Mouse (Mus musculus) forebrain, embryonic 10.5 days (tissue): Measurements from ENCODE around the gene Klhl11. TPM values are rescaled to one million over a fixed set of nuclear protein-coding genes. Genes with fewer than 3 reads are reported as not detected.
A peak's percentile ranks its signal among the peaks of the same experiment; 100 is the strongest.

Source experiments
- DNase-seq: peaks from one replicate; pipeline ENCODE4 v3.0.0-alpha.2; 2017; ENCODE audit warnings: low spot score; ENCODE audit errors: extremely low spot score
- H3K27ac ChIP-seq: fragments of 300-500 bp; sonication (generic); 2 replicates; pipeline ENCODE4 v1.5.1; 2016; ENCODE audit warnings: mild to moderate bottlenecking
- H3K27me3 ChIP-seq: fragments of 300-500 bp; sonication (generic); 2 replicates; pipeline ENCODE4 v1.6.1; 2016; ENCODE audit warnings: mild to moderate bottlenecking; ENCODE audit not compliant: poor library complexity, severe bottlenecking
- H3K36me3 ChIP-seq: fragments of 300-500 bp; sonication (generic); replicated peaks from 2 replicates; pipeline ENCODE4 v1.6.1; 2016; ENCODE audit warnings: mild to moderate bottlenecking, moderate library complexity
- H3K4me1 ChIP-seq: fragments of 300-500 bp; sonication (generic); 2 replicates; pipeline ENCODE4 v1.6.1; 2016
- H3K4me3 ChIP-seq: fragments of 300-500 bp; sonication (generic); 2 replicates; pipeline ENCODE4 v1.5.1; 2016; ENCODE audit warnings: mild to moderate bottlenecking, moderate library complexity
- H3K9me3 ChIP-seq: fragments of 300-500 bp; sonication (generic); 2 replicates; pipeline ENCODE4 v1.6.1; 2016; ENCODE audit warnings: mild to moderate bottlenecking, moderate library complexity
- WGBS: fragments of 180-500 bp; shearing (Covaris S2); methylation state at CpG from one replicate; pipeline ENCODE4 v1.1.7; 2016; 5-methylcytosine and 5-hydroxymethylcytosine counted together
- polyA plus RNA-seq: library from polyadenylated mRNA; unstranded; fragments of >200 nt; fragmentation: Nextera tagmentation; extraction: Ambion mirVana; gene quantifications from 2 replicates; pipeline ENCODE4 v1.2.1, GENCODE M21; 2016

Gene Klhl11
- polyA plus RNA-seq, result 8.2 and 10.0 TPM in 2 replicates

DNA sequence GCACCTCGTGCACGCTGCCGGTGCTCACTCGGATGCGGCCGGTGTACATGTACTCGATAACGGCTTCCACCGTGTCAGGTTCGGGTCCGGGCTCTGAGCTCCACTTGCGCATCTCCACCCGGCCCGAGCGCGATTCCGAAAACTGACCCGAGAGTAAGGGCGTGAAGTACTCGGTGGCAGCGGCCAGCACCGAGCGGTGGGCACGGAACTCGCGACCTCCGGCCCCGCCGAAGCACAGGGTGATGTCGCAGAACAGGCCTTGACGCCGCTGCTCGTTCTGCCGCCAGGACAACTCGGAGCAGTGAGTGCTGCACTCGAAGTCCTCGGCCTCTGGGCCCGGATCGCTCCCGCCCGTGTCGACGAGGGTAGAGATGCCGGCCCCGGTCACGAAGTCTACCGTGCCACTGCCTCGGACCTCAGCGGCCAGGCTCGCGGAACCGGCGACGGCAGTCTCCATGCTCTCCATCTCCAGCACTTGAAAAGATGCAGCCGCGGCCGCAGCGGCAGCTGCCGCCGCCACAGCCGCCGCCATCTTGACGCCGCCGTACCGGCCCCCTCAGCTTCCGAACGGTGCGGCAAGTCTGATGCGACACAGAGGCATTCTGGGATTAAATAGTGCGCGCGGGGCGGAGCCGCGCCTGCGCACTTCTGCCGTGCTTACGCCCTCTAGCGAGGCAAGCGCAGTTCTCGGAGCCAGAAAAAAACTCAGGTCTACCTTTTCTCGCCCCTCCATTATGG lies at the start of gene Klhl11:
Klhl11 (minus strand) TSS at position 545 of the 738 bp plus-strand sequence.
- no peaks in the 10 kb centered on the region for H3K27me3 ChIP-seq
- H3K9me3 ChIP-seq, result no peaks in the 10 kb centered on the region
- H3K36me3 ChIP-seq, result peaks cover 47% of the 10 kb centered on the region
- peak; percentile 93 for DNase-seq
- H3K4me3 ChIP-seq, result peak within 1 kb of the TSS; percentile 99
- peaks cover 23% of the 10 kb centered on the region for H3K4me1 ChIP-seq
- peak within 1 kb of the TSS; percentile 94 for H3K27ac ChIP-seq
- under 1% methylated on average over 83 of the region's 83 CpGs for WGBS

DNA sequence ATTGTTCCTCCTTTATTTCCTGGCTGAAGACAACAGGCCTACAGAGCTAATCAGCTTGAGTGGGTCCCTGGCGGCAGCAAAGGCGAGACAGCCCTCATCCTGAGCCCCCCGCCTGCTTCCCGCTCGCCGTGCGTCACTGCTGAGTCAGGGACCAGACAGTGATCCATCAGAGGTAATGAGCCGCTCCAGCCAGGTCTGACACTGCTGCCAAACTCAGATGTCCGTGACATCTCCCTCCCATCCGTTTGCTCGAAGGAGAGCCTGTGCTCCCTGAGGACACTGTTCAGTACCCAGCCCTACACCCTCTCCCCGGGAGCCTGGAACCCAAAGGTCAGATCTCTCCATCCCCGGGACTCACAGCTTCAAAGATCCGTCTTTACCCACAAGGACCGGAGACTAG lies 48.3 kb upstream of the Klhl11 start:
- Histone ChIP-seq H3K4me3 (no peak overlapping the region), H3K27ac (no peak overlapping the region), H3K9me3 (no peaks in the 10 kb centered on the region), H3K36me3 (peaks cover 97% of the 10 kb centered on the region), H3K27me3 (no peaks in the 10 kb centered on the region), H3K4me1 (peaks cover 18% of the 10 kb centered on the region)
- 91% methylated on average over 15 of the region's 15 CpGs for WGBS
- DNase-seq, result no peak

DNA sequence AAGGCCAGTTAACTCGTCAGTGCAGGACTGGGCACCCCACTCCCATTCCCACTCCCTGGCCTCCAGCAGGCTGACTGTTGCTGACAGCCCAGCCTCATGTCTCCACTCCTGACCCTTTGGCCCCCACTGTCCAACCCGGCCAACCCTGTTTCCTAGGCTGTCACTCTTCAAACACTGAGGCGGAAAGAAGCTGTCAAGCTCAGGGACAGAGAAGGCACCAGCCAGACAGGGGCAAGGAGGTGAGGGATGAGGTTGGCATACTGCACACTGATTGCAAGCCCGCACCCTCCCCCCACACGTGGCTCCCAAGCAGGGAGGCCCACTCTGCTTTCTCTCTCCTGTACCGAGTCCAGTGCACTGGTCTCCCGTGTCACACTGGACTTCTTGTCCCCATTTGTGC lies 46.6 kb upstream of the Klhl11 start:
- no peaks in the 10 kb centered on the region for H3K27me3 ChIP-seq
- H3K36me3 ChIP-seq, result peaks cover 100% of the 10 kb centered on the region
- 87% methylated on average over 7 of the region's 7 CpGs for WGBS
- H3K4me1 ChIP-seq, result peaks cover 2% of the 10 kb centered on the region
- DNase-seq, result no peak
- no peak overlapping the region for H3K27ac ChIP-seq
- H3K4me3 ChIP-seq, result no peak overlapping the region
- H3K9me3 ChIP-seq, result no peaks in the 10 kb centered on the region

DNA sequence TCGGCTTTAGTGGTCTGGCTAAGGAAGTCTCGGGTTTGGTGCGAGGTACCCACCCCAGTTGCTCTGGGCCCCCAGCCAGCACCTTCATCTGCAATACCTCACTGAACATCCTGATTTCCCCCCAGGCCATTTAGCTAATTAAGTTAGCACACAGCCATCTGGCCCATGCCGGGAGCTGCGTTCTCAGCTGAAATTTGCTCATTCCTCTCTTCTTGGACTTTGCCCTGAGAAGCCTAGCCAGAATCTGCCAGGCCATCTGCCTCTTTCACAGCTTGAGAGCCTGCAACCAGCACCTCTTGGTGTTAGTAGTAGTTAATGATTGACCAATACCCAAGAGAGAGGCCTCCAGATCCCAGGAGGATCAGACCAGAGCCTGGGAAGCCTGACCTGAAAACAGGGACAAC lies 45.6 kb upstream of the Klhl11 start:
- H3K4me3 ChIP-seq, result no peak overlapping the region
- WGBS, result 86% methylated on average over 5 of the region's 5 CpGs
- no peaks in the 10 kb centered on the region for H3K4me1 ChIP-seq
- no peak for DNase-seq
- no peaks in the 10 kb centered on the region for H3K9me3 ChIP-seq
- no peak overlapping the region for H3K27ac ChIP-seq
- H3K27me3 ChIP-seq, result no peaks in the 10 kb centered on the region
- H3K36me3 ChIP-seq, result peaks cover 100% of the 10 kb centered on the region

DNA sequence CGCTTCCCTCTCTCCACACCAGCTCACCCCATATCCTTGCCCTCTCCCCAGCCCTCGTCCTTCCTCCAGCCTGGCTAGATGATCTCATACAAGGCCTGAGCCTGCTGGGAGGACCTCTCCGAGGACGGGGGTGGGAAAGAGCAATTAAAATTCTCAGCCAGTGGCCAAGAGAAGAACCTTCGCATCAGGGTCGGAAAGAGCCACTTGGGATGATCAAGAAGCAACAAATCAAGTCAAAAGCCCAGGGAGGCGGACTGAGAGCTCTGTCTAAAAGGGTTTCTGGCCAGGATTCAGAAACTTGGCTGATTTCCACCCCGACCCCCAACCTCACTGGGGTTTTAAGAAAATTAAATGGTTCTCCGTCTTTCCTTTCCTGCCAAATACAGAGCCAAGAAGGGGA lies 43.8 kb upstream of the Klhl11 start:
- no peak overlapping the region for H3K4me3 ChIP-seq
- H3K27me3 ChIP-seq, result no peaks in the 10 kb centered on the region
- DNase-seq, result no peak
- H3K27ac ChIP-seq, result no peak overlapping the region
- H3K36me3 ChIP-seq, result peaks cover 100% of the 10 kb centered on the region
- no peaks in the 10 kb centered on the region for H3K4me1 ChIP-seq
- no peaks in the 10 kb centered on the region for H3K9me3 ChIP-seq
- WGBS, result 92% methylated on average over 9 of the region's 9 CpGs

DNA sequence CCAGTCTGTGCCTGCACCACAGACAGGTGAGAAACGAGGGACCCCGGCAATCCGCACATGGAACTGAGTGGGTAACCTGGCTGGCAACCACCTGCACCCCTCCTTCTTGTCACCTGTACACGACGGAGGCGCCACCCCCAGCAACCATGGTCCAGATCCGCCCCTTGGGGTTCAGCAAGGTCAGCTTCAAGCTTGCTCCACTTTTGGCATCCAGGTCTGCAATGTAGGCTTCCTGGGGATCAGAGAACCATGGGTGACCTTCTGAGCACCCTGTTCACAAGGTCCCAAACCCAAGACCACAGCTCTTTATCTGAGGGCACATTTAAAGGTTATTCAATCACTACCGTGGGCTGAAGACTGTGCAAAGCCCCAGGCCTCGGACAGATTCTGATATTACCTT lies 43.2 kb upstream of the Klhl11 start:
- WGBS, result 91% methylated on average over 9 of the region's 9 CpGs
- peaks cover 100% of the 10 kb centered on the region for H3K36me3 ChIP-seq

DNA sequence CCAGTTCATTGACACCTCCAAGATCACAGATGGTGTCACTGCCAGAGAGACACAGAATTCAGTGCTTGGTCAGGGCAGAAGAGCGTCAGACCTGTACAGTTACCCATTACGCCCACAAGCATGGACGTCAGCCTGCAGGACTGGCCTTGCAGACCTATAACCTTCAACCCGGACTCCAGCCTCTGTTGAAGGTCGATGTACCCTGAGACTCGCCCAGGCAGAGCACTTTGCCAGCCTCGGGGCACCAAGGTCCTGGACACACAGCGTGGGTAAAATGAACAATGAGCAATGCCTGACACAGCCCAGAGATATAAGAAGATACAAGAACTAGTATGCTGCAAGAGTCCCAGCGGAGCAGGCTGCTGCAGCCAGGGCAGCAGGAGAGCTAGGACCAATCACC lies 42.5 kb upstream of the Klhl11 start:
- Histone ChIP-seq H3K4me3 (no peak overlapping the region), H3K27ac (no peak overlapping the region), H3K36me3 (peaks cover 100% of the 10 kb centered on the region), H3K27me3 (no peaks in the 10 kb centered on the region), H3K4me1 (no peaks in the 10 kb centered on the region), H3K9me3 (no peaks in the 10 kb centered on the region)
- WGBS, result 91% methylated on average over 9 of the region's 9 CpGs
- no peak for DNase-seq

More for the DNA sequence above, 43.2 kb upstream of the Klhl11 start:
- Histone ChIP-seq H3K27ac (no peak overlapping the region), H3K4me3 (no peak overlapping the region), H3K4me1 (no peaks in the 10 kb centered on the region), H3K9me3 (no peaks in the 10 kb centered on the region), H3K27me3 (no peaks in the 10 kb centered on the region)
- DNase-seq, result no peak

DNA sequence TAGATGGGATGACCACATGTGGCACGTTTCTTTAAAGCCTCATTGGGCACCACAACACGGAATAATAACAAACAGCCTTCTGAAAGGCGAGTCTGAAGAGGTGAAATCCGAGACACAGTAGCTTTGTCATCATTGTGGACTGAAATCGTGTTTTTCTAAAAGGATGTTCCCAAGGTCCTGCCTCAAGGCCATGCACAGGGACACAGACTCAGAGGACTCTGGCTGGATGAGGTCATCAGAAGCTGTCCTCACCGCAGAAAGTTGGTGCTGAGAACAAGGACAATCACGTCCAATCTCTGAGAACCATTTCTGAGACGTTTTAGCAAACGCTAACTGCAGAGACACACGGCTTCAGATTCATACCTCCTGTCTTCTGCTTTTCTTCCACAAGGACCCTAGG lies 41.2 kb upstream of the Klhl11 start:
- H3K27ac ChIP-seq, result no peak overlapping the region
- no peak overlapping the region for H3K4me3 ChIP-seq
- no peak for DNase-seq
- 88% methylated on average over 10 of the region's 10 CpGs for whole genome bisulfite sequencing
- peaks cover 100% of the 10 kb centered on the region for H3K36me3 ChIP-seq
- no peaks in the 10 kb centered on the region for H3K9me3 ChIP-seq
- H3K27me3 ChIP-seq, result no peaks in the 10 kb centered on the region
- H3K4me1 ChIP-seq, result no peaks in the 10 kb centered on the region

DNA sequence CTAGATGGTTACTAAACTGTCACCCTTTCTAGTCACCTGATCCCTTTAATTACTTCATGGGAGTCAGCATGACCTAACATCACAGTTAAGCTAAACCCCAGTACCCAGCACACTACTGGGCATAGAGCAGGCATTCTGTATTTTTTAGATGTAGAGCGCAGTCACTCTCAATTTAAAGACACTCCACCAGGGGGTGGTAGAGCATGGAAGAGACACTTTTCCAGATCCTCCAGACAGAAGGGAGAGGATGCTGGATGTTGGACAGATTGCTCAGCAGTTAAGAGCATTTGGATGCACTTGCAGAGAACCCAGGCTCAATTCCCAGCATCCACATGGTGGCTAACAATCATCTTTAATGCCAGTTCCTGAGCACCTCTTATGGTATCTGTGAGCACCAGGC lies 39.8 kb upstream of the Klhl11 start:
- WGBS, result 96% methylated on average over 1 of the region's 1 CpGs
- DNase-seq, result no peak
- no peaks in the 10 kb centered on the region for H3K4me1 ChIP-seq
- H3K36me3 ChIP-seq, result peaks cover 100% of the 10 kb centered on the region
- no peaks in the 10 kb centered on the region for H3K9me3 ChIP-seq
- H3K27ac ChIP-seq, result no peak overlapping the region
- no peaks in the 10 kb centered on the region for H3K27me3 ChIP-seq
- H3K4me3 ChIP-seq, result no peak overlapping the region

DNA sequence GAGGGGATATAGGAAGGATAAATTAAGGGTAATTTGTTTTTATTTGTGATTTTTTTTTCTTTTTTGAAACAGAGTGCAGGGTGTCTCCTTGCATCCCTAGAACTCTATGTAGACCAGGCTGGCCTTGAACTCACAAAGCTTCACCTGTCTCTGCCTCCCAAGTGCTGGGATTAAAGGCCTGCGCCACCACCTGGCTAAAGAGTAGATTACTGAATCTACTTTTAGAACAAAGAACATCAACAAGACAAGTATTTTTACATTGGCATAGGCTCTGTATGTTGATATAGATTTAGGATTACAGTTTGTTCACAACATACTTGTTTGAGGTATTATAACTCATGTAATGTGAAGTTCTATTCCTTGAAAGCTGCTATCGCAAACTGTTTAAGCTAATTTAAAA lies 38.0 kb upstream of the Klhl11 start:
- Histone ChIP-seq H3K27ac (no peak overlapping the region), H3K9me3 (no peaks in the 10 kb centered on the region), H3K4me1 (no peaks in the 10 kb centered on the region), H3K4me3 (no peak overlapping the region), H3K27me3 (no peaks in the 10 kb centered on the region), H3K36me3 (peaks cover 100% of the 10 kb centered on the region)
- 94% methylated on average over 2 of the region's 2 CpGs for WGBS
- no peak for DNase-seq

DNA sequence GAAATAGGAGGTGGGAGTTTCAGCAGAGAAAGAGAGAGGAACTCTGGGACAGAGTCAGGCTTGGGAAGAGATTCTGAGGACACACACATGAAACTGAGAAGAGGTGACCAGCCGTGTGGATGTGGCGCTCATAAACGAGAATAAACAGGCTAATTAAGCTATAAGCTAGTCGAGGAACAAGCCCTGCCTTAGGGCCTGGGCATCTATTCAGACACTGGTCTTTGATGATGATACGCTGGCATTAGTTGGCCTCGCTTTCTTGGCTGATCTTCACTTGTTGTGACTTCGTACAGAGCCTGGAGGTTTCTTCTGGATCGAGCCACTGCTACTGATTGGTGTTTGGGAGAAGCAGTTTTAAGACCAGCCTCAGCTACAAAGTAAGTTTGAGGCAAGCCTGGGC lies 33.5 kb upstream of the Klhl11 start:
- Histone ChIP-seq H3K36me3 (peaks cover 100% of the 10 kb centered on the region), H3K4me3 (no peak overlapping the region), H3K27ac (no peak overlapping the region), H3K9me3 (no peaks in the 10 kb centered on the region), H3K4me1 (peaks cover 9% of the 10 kb centered on the region), H3K27me3 (no peaks in the 10 kb centered on the region)
- no peak for DNase-seq
- WGBS, result 97% methylated on average over 8 of the region's 8 CpGs

DNA sequence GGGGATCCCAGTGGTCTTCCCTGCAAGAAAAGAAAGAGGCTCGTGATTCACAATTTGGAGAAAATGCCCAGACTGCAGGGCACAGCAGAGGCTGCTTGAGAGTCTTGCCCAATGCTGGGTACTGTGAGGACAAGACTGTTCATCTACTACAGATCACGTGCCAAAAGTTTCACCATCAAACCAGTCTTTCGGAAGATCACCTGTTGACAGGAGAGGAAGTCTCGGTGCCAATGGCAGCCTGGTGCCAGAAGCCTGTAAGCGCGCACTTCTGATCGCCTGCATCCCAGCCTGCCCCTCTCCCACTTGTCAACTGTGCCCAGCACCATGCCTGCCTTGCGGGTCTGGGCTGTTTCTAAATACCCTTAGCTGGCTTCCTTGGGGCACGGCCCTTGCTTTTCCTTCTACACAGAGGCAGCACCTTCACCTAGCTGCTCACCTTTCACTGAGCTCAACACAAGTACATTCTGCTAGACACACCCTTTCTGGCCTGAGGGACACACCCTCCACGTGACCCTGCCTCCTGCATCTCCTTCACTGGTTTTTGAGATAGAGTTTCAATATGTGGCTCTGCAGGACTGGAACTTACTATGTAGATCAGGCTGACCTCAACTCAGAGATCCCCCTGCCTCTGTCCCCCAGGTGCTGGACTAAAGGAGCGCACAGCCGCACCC lies 32.6 kb upstream of the Klhl11 start:
- Histone ChIP-seq H3K27ac (no peak overlapping the region), H3K4me3 (no peak overlapping the region), H3K36me3 (peaks cover 100% of the 10 kb centered on the region), H3K27me3 (no peaks in the 10 kb centered on the region), H3K4me1 (peaks cover 11% of the 10 kb centered on the region), H3K9me3 (no peaks in the 10 kb centered on the region)
- no peak for DNase-seq
- 96% methylated on average over 12 of the region's 12 CpGs for WGBS

DNA sequence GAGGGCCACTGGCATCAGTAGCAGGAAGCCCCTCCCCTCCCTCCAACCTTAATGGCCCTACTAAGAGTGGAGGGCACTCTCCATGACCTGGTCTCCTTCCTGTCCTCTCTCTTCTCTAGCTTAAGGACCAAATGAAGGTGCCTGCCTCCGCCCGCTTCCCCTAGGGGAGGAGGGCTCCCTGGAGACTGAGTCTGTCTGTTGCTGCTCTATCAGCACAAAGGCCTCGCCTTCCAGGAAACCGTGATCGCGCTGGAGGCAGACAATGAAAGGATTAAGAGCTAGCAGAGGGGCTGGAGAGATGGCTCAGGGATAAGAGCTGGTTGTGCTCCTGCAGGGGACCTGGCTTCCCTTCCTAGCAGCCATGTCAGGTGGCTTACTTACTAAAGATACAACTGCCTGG lies 28.8 kb upstream of the Klhl11 start:
- Histone ChIP-seq H3K27me3 (no peaks in the 10 kb centered on the region), H3K4me1 (peaks cover 11% of the 10 kb centered on the region), H3K27ac (peak overlapping the region; percentile 13; the same call in 1 of the 2 replicates), H3K9me3 (no peaks in the 10 kb centered on the region), H3K36me3 (peaks cover 100% of the 10 kb centered on the region), H3K4me3 (no peak overlapping the region)
- WGBS, result 18% methylated on average over 6 of the region's 6 CpGs
- DNase-seq, result no peak
